Mouse (Mus musculus) E14TG2a.4 (cell line): Measurements from ENCODE around the gene Olfr871.

Experiments
- CTCF ChIP-seq: conservative IDR thresholded peaks from 2 replicates; pipeline ENCODE4 v1.5.1; 2014; ENCODE audit warnings: low read length
- NANOG ChIP-seq: IDR thresholded peaks from 2 replicates; pipeline ENCODE4 v1.6.1; 2014; ENCODE audit warnings: borderline replicate concordance, low read length, mixed read lengths

- TF ChIP-seq CTCF: no peak
- TF ChIP-seq NANOG: no peak
Observed at GRCm38 (mm10) chr9:20210812-20211211, 1.2 kb upstream of the Olfr871 start.
